Mouse (Mus musculus) lung, adult 2 months (tissue): ENCODE results near the gene Wfdc17.

Experiments
- CTCF ChIP-seq: fragments of 200-500 bp; IDR thresholded peaks from 2 replicates; pipeline ENCODE4 v1.5.1; 2011; ENCODE audit warnings: mild to moderate bottlenecking, low read length, control low read depth; ENCODE audit not compliant: insufficient read depth
- POLR2A ChIP-seq: fragments of 200-500 bp; IDR thresholded peaks from 2 replicates; pipeline ENCODE4 v1.6.1; 2011; ENCODE audit warnings: low read depth, mild to moderate bottlenecking, control low read depth, low read length, borderline replicate concordance; ENCODE audit errors: extremely low read depth

- TF ChIP-seq CTCF (no peak), POLR2A (no peak)
Measured at GRCm38 (mm10) chr11:83728757-83729432, 25.1 kb downstream of the Wfdc17 start.
